Mouse (Mus musculus) small intestine, adult 2 months (tissue): ENCODE results near the gene Slc22a23.

Experiments
- CTCF ChIP-seq: fragments of 200-500 bp; IDR thresholded peaks from 2 replicates; pipeline ENCODE4 v1.5.1; 2012; ENCODE audit warnings: low read depth, mild to moderate bottlenecking, control low read depth, inconsistent platforms, low read length, moderate library complexity, mixed read lengths; ENCODE audit not compliant: insufficient replicate concordance, insufficient read length; ENCODE audit errors: extremely low read depth
- POLR2A ChIP-seq: fragments of 200-500 bp; IDR thresholded peaks from 2 replicates; pipeline ENCODE4 v1.6.1; 2012; ENCODE audit warnings: low read depth, mild to moderate bottlenecking, control low read depth, inconsistent platforms, low read length, moderate library complexity

DNA sequence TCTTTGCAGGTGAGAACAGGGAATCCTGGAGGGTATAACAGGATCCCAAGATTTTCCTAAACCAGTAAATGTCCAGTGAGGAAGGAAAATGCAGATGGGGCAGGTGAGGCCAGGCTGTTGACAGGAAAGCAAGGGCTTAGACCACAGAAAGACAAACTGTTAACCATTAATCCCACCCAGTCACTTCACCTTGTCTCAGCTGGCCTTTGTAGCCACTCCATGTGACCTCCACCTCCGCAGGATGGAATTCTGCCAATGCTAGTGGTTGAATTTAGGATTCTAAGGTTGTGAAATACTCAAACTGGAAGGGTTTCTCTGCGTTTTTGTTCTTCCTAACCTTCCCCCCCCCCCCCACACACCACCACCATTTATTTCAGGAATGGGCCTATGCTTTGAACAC is 52.9 kb downstream of the Slc22a23 start:
- no peak for TF ChIP-seq CTCF
- no peak for TF ChIP-seq POLR2A
